Mouse (Mus musculus) retina, embryonic 14.5 days (tissue): Measurements from ENCODE around the gene Gm44805.

Source experiments
- DNase-seq: peaks from one replicate; pipeline ENCODE4 v3.0.0-alpha.2; 2015; ENCODE audit warnings: low spot score

The Gm44805 gene

GRCm38 (mm10) chr7:19628536-19629360 lies 52.5 kb downstream of the Gm44805 start:
- DNase-seq = peak; percentile 95

- DNase-seq = no peak
Observed at GRCm38 (mm10) chr7:19628192-19628535, 53.1 kb downstream of the Gm44805 start.

GRCm38 (mm10) chr7:19627721-19628120 lies 53.5 kb downstream of the Gm44805 start:
- no peak for DNase-seq

GRCm38 (mm10) chr7:19623433-19623832 lies 57.8 kb downstream of the Gm44805 start:
- no peak for DNase-seq

DNA sequence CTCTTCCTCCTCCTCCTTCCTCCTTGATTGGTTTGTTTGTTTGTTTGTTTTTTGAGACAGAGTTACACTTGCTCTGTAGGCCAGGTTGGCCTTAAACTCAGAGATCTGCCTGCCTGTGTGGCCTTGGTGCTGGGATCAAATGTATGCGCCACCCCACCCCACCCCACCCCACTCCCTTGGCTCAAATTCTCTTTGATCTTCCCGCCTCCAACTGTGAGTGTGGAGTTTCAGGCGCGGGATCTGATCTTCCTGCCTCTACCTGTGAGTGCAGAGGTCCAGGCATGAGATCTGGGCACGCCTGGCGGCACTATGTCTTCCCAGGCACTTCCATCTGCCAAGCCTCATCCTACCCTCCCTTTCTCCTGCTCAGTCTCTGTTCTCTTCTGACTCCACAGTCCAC lies 59.0 kb downstream of the Gm44805 start:
- no peak for DNase-seq
